Mouse (Mus musculus): ENCODE measurements at regions not wholly inside any gene's neighbourhood (a gene's known extent, or its start where the extent isn't known, plus 50 kb on each side); places are given as distances from the start of the nearest gene placed in this dataset.

- H3K9me3 ChIP-seq: no peaks in the 10 kb centered on the region
- H3K4me3 ChIP-seq: no peak overlapping the region
- H3K4me1 ChIP-seq: no peaks in the 10 kb centered on the region
- no peak overlapping the region for H3K9ac ChIP-seq
- WGBS: 20% methylated on average over 4 of the region's 4 CpGs
- no peaks in the 10 kb centered on the region for H3K36me3 ChIP-seq
- no peak for ATAC-seq (ENCODE audit: insufficient number of reproducible peaks, insufficient read depth, low FRiP score, low TSS enrichment, low read depth)
- no peak overlapping the region for H3K4me2 ChIP-seq
- no peaks in the 10 kb centered on the region for H3K27me3 ChIP-seq
- H3K27ac ChIP-seq: no peak overlapping the region
Measured at GRCm38 (mm10) chr7:71098276-71098675, 253.0 kb downstream of the Gm10295 start.

GRCm38 (mm10) chr7:71093301-71093939 lies 257.9 kb downstream of the Gm10295 start:
- Histone ChIP-seq H3K27ac (no peak overlapping the region), H3K9me3 (no peaks in the 10 kb centered on the region), H3K36me3 (no peaks in the 10 kb centered on the region), H3K4me3 (no peak overlapping the region), H3K27me3 (no peaks in the 10 kb centered on the region), H3K4me1 (peaks cover 4% of the 10 kb centered on the region; the same call in 1 of the 2 replicates), H3K4me2 (no peak overlapping the region), H3K9ac (no peak overlapping the region)
- 57% methylated on average over 6 of the region's 6 CpGs for WGBS
- ATAC-seq (ENCODE audit: insufficient number of reproducible peaks, insufficient read depth, low FRiP score, low TSS enrichment, low read depth): no peak

- H3K4me2 ChIP-seq: no peak overlapping the region
- no peak overlapping the region for H3K9ac ChIP-seq
- H3K4me3 ChIP-seq: no peak overlapping the region
- no peaks in the 10 kb centered on the region for H3K36me3 ChIP-seq
- no peak for ATAC-seq (ENCODE audit: insufficient number of reproducible peaks, insufficient read depth, low FRiP score, low TSS enrichment, low read depth)
- peaks cover 4% of the 10 kb centered on the region; the same call in 1 of the 2 replicates for H3K4me1 ChIP-seq
- H3K9me3 ChIP-seq: no peaks in the 10 kb centered on the region
- H3K27me3 ChIP-seq: no peaks in the 10 kb centered on the region
- H3K27ac ChIP-seq: no peak overlapping the region
Measured at GRCm38 (mm10) chr7:71092825-71093224, 258.5 kb downstream of the Gm10295 start.

DNA sequence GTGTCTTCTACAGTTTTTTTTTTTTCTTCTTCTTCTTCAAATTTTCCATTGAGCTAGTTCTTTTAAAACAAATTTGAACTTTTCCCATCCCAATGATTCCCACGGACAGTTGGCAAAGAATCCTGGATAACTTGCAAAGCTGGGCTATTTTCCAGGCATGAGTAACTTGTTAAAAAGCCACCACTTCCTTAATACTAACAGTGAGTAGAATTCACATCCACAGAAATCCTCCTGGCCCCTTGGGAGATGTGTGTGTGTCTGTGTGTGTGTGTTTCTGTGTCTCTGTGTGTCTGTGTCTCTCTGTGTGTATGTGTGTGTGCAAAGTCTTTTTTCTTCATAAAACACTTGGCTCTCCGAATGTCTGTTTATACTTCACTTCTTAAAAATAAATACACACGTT lies 259.0 kb downstream of the Gm10295 start:
- no peak for ATAC-seq (ENCODE audit: insufficient number of reproducible peaks, insufficient read depth, low FRiP score, low TSS enrichment, low read depth)
- 42% methylated on average over 3 of the region's 3 CpGs for WGBS
- no peak overlapping the region for H3K4me2 ChIP-seq

GRCm38 (mm10) chr7:71064446-71065391 lies 286.6 kb downstream of the Gm10295 start:
- H3K4me2 ChIP-seq: 0 out of 2 replicates have a peak overlapping the region, but pooled peaks have one; percentile 14

More for the DNA sequence above, 259.0 kb downstream of the Gm10295 start:
- Histone ChIP-seq H3K4me3 (no peak overlapping the region), H3K4me1 (peaks cover 4% of the 10 kb centered on the region; the same call in 1 of the 2 replicates), H3K9ac (no peak overlapping the region), H3K36me3 (no peaks in the 10 kb centered on the region), H3K27ac (no peak overlapping the region), H3K27me3 (no peaks in the 10 kb centered on the region), H3K9me3 (no peaks in the 10 kb centered on the region)

GRCm38 (mm10) chr7:71050825-71051224 lies 300.5 kb downstream of the Gm10295 start:
- Histone ChIP-seq H3K9ac (no peak overlapping the region), H3K9me3 (no peaks in the 10 kb centered on the region)

More at GRCm38 (mm10) chr7:71064446-71065391, 286.6 kb downstream of the Gm10295 start:
- 11% methylated on average over 14 of the region's 14 CpGs for WGBS
- Histone ChIP-seq H3K4me1 (peaks cover 11% of the 10 kb centered on the region; the same call in 1 of the 2 replicates), H3K27me3 (peaks cover 11% of the 10 kb centered on the region; the same call in 1 of the 2 replicates), H3K36me3 (no peaks in the 10 kb centered on the region), H3K9me3 (no peaks in the 10 kb centered on the region), H3K4me3 (no peak overlapping the region), H3K9ac (no peak overlapping the region), H3K27ac (no peak overlapping the region)
- ATAC-seq (ENCODE audit: insufficient number of reproducible peaks, insufficient read depth, low FRiP score, low TSS enrichment, low read depth): no peak

DNA sequence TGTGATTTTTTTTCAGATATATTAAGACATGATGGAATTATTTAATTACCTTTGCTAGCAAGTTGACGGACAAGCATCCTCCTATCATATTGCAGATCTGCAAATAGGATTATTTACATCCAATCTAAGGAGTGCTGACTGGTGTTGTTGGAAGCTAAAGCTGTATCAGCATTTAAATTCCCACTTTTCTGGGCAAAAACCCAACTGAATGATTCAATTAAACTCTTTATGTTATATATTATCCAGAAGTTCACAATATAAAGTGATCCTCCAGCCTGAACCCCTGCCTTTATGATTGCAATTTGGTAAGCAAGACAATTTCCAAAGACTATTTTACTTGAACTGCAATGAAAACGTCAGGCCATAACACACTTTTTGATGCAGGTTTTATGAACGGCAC lies 304.1 kb downstream of the Gm10295 start:
- H3K36me3 ChIP-seq: no peaks in the 10 kb centered on the region
- H3K4me2 ChIP-seq: no peak overlapping the region
- H3K27ac ChIP-seq: no peak overlapping the region
- no peak overlapping the region for H3K9ac ChIP-seq
- whole genome bisulfite sequencing: 46% methylated on average over 3 of the region's 3 CpGs
- peaks cover 13% of the 10 kb centered on the region for H3K4me1 ChIP-seq
- no peak for ATAC-seq (ENCODE audit: insufficient number of reproducible peaks, insufficient read depth, low FRiP score, low TSS enrichment, low read depth)
- H3K27me3 ChIP-seq: peaks cover 18% of the 10 kb centered on the region
- H3K4me3 ChIP-seq: no peak overlapping the region
- H3K9me3 ChIP-seq: no peaks in the 10 kb centered on the region

More at GRCm38 (mm10) chr7:71050825-71051224, 300.5 kb downstream of the Gm10295 start:
- WGBS: 40% methylated on average over 2 of the region's 2 CpGs
- H3K36me3 ChIP-seq: no peaks in the 10 kb centered on the region
- peaks cover 13% of the 10 kb centered on the region for H3K4me1 ChIP-seq
- peaks cover 8% of the 10 kb centered on the region for H3K27me3 ChIP-seq
- H3K4me3 ChIP-seq: no peak overlapping the region
- H3K27ac ChIP-seq: no peak overlapping the region
- H3K4me2 ChIP-seq: no peak overlapping the region
- no peak for ATAC-seq (ENCODE audit: insufficient number of reproducible peaks, insufficient read depth, low FRiP score, low TSS enrichment, low read depth)

DNA sequence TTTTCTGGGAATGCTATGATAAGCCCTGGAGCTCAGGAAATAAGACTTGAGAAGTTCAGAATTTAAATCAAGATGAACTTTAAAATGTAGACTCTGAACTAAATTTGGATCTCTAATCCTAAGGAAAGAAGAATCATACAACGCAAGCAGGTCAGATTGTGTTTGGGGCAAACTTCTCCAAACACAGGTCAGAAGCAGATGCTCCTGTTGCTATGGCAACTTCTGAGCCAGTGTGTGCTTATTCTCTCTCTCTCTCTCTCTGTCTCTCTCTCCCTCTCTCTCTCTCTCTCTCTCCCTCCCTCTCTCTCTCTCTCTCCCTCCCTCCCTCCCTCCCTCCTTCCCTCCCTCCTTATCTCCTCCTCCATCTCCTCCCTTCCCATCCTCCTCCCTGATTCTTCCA lies 304.7 kb downstream of the Gm10295 start:
- no peaks in the 10 kb centered on the region for H3K36me3 ChIP-seq
- H3K9me3 ChIP-seq: no peaks in the 10 kb centered on the region
- WGBS: 64% methylated on average over 1 of the region's 1 CpGs

GRCm38 (mm10) chr7:71043789-71044188 lies 307.5 kb downstream of the Gm10295 start:
- peaks cover 18% of the 10 kb centered on the region for H3K27me3 ChIP-seq
- 68% methylated on average over 5 of the region's 5 CpGs for WGBS
- no peaks in the 10 kb centered on the region for H3K9me3 ChIP-seq
- ATAC-seq (ENCODE audit: insufficient number of reproducible peaks, insufficient read depth, low FRiP score, low TSS enrichment, low read depth): no peak
- H3K4me2 ChIP-seq: no peak overlapping the region
- no peaks in the 10 kb centered on the region for H3K4me1 ChIP-seq
- H3K4me3 ChIP-seq: no peak overlapping the region
- H3K27ac ChIP-seq: no peak overlapping the region
- H3K9ac ChIP-seq: no peak overlapping the region
- no peaks in the 10 kb centered on the region for H3K36me3 ChIP-seq

More for the DNA sequence above, 304.7 kb downstream of the Gm10295 start:
- Histone ChIP-seq H3K9ac (no peak overlapping the region), H3K4me1 (peaks cover 13% of the 10 kb centered on the region), H3K27me3 (peaks cover 18% of the 10 kb centered on the region), H3K4me3 (no peak overlapping the region), H3K4me2 (no peak overlapping the region), H3K27ac (no peak overlapping the region)
- ATAC-seq (ENCODE audit: insufficient number of reproducible peaks, insufficient read depth, low FRiP score, low TSS enrichment, low read depth): no peak

DNA sequence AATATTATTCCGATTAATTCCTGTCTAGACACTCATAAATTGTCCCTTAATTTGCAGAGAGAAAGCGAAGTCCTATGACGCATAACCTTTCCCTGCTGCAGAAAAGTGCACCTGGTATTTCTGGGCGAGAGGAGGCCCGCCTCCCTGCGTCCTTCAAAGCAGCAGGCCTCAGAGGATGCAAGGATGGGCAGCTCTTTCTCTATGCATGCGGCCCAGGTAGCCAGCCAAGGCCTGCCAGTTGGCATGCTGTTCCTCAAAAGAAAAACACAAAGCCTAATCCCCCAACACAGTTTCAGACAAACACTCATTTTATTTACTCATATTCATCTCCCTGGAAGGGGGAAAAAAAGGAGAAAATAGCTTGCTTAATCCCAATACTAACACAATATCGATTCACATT lies 308.2 kb downstream of the Gm10295 start:
- no peak for ATAC-seq (ENCODE audit: insufficient number of reproducible peaks, insufficient read depth, low FRiP score, low TSS enrichment, low read depth)

DNA sequence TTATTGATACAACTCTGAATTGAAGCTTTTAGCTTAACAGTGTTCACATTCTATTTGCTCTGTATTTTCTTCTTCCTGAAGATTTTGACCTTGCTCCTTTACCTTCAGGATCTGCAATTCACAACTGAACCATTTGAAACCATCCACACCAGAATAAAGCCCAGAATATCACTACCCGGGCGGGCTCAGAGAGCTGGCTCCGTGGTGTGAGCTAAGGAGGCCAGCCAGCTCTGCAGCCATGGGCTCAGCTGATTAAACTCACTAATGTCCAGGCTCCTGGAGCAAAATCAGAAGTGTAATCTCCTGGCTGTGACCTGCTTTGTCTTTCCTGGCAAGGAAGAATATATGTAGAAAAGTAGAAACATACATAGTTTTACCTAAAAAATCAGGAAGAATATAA lies 309.9 kb downstream of the Gm10295 start:
- no peak for ATAC-seq (ENCODE audit: insufficient number of reproducible peaks, insufficient read depth, low FRiP score, low TSS enrichment, low read depth)
- Histone ChIP-seq H3K36me3 (no peaks in the 10 kb centered on the region), H3K9me3 (no peaks in the 10 kb centered on the region), H3K4me3 (no peak overlapping the region), H3K4me2 (no peak overlapping the region), H3K27ac (no peak overlapping the region), H3K9ac (no peak overlapping the region), H3K27me3 (peaks cover 21% of the 10 kb centered on the region), H3K4me1 (no peaks in the 10 kb centered on the region)
- WGBS: 81% methylated on average over 3 of the region's 3 CpGs

More for the DNA sequence above, 308.2 kb downstream of the Gm10295 start:
- Histone ChIP-seq H3K36me3 (no peaks in the 10 kb centered on the region), H3K4me1 (no peaks in the 10 kb centered on the region), H3K4me3 (no peak overlapping the region), H3K9ac (no peak overlapping the region), H3K27ac (no peak overlapping the region), H3K27me3 (peaks cover 21% of the 10 kb centered on the region), H3K4me2 (no peak overlapping the region), H3K9me3 (no peaks in the 10 kb centered on the region)
- WGBS: 63% methylated on average over 8 of the region's 8 CpGs
